Mouse (Mus musculus) layer of hippocampus, postnatal 10 days (tissue): ENCODE measurements at regions not wholly inside any gene's neighbourhood (a gene's known extent, or its start where the extent isn't known, plus 50 kb on each side); places are given as distances from the start of the nearest gene placed in this dataset.

Source experiments
- DNase-seq, 2 experiments: peaks; one replicate each; pipeline ENCODE4 v3.0.0; 2021; ENCODE audit warnings: low spot score in 2 of 2

DNA sequence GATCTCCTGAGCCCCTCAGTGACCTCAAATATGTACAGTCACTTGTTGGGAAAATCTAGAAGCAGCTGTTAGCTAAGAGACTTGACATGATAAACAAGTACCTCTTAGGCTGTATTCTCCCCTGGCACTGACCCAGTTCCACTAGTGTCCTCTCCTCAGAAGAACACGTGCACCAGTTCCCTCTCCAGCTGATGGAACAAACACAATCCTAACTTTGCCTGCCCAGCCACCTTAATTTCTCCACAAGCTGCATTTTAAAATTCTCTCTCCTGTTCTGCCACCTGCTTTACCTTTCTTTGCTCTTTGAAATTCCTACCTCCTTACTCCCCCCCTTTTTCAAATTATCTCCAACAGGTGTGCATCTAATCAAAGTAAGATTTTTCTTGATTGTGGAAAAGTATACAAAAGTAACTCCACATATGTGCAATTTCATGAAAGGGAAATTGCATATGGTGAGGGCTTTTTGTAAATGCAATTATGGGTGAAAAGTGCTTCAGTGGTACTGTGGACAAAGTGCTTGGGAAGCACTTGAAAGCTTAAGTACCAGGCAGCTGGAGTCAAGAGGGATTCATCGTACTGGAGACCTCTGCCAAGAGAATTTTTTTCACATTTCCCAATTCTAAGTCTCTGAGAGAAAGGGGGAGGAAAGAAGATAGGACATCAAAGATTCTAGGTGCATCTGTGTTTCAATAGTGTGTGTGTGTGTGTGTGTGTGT lies 590.7 kb upstream of the Acvr2a start:
- no peak for DNase-seq

DNA sequence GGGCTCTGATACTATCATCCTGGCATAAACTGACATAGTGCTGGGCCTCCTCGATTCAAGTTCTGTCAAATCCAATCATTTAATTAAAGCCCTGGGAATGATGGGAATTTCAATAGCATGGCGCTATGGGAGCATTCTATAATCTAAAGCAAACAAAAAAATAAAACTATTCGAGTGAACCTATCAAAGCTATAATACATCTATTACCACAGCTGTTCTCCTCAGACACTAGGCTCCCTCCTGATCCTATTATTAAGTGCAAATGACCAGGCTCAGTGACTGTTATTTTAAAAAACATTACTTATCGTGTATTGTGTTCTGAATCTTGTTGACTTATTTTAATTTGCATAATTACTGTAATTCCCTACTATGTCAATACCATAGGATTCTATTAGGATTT lies 563.7 kb upstream of the Acvr2a start:
- no peak for DNase-seq

DNA sequence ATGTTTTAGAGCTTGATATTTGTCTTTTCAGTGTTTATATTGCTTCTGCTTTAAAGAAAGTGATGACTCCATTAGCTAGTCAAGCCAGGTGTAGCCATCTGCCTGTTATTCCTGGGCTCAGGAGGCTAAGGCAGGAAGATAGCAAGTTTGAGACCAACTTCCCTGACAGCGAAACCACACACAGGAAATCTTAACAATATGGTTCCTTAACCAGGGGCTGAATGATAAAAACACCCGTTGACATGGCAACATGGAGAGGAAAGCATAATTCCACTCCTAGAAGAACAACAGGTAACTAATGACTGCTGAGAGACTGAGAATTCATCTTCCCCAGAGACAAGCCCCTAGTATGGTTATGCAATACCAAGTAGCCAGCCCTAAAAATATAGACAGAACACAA lies 553.6 kb upstream of the Acvr2a start:
- DNase-seq, result no peak
